Mouse (Mus musculus): ENCODE measurements around the gene Tpra1.
A peak's percentile ranks its signal among the peaks of the same experiment; 100 is the strongest.

Gene Tpra1

GRCm38 (mm10) chr6:88901947-88902820, at the start of gene Tpra1:
Gene Tpra1, plus strand, starts transcription at chr6:88902251.
- DNase-seq (ENCODE audit: low read depth, low spot score), result peak; percentile 97

DNA sequence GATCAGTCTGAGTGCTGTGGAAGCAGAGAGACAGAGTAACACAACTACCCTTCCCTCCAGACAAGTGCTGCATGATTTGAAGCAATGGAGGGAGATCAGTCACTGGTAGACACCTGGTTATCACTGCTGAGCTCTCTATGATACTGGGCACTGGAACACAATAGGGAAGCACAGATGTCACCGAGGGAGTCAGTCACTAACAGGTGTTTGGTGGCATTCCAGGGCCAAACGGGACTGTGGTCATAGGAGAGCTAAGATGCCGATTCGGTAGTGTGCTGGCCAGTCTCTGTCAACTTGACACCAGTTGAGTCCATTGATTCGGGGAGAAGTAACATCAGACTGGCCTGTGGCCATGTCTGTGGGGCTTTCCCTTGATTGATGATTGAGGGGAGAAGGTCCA, 47.5 kb upstream of the Tpra1 start:
- no peak for DNase-seq (ENCODE audit: low read depth, low spot score)

- no peak for DNase-seq (ENCODE audit: low read depth, low spot score)
Observed at GRCm38 (mm10) chr6:88855636-88856035, 46.4 kb upstream of the Tpra1 start.

GRCm38 (mm10) chr6:88857249-88857648, 44.8 kb upstream of the Tpra1 start:
- DNase-seq (ENCODE audit: low read depth, low spot score), result no peak

GRCm38 (mm10) chr6:88857830-88858229, 44.2 kb upstream of the Tpra1 start:
- DNase-seq (ENCODE audit: low read depth, low spot score), result no peak

- DNase-seq (ENCODE audit: low read depth, low spot score), result peak; percentile 38
Observed at GRCm38 (mm10) chr6:88858341-88858740, 43.7 kb upstream of the Tpra1 start.

DNA sequence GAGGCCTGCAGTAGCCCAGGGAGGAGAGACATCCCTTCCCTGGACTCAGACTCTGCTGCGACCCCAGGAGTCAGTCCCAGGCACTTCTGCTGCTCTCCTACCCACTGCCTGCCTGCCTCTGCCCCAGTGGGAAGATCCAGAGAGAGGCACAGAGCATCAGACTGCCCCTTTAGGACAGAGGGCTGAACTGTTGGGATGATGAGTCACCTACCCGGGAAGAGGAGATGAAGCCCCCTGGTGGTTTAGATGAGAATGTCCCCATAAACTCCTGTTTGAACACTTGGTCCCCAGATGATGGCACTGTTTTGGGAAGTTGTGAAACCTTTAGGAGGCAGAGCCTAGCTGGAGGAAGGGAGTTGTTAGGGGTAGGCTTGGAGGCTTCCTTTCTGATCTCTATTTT, 41.1 kb upstream of the Tpra1 start:
- DNase-seq (ENCODE audit: low read depth, low spot score), result peak; percentile 38

GRCm38 (mm10) chr6:88865704-88866103, 36.3 kb upstream of the Tpra1 start:
- DNase-seq (ENCODE audit: low read depth, low spot score), result no peak

GRCm38 (mm10) chr6:88869459-88869858, 32.6 kb upstream of the Tpra1 start:
- DNase-seq (ENCODE audit: low read depth, low spot score), result peak; percentile 50

DNA sequence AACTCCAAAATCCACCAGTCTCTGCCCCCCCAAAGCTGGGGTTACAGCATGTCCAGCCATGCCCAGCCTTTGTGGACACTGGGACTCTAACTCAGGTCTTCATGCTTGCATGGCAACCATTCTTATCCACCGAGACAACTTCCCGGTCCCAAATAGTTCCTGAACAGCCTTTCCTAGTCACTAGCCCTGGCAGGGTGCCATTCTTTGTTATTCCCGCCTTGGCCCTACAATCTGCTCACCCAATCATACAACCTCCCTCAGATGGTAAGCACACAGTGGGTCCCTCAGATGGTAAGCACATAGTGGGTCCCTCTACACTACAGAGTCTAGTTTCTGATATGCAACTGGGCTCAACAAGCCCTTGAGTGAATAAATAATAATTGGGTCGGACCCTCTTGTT, 31.5 kb upstream of the Tpra1 start:
- DNase-seq (ENCODE audit: low read depth, low spot score), result no peak

- DNase-seq (ENCODE audit: low read depth, low spot score), result peak; percentile 72
Observed at GRCm38 (mm10) chr6:88871546-88871945, 30.5 kb upstream of the Tpra1 start.

DNA sequence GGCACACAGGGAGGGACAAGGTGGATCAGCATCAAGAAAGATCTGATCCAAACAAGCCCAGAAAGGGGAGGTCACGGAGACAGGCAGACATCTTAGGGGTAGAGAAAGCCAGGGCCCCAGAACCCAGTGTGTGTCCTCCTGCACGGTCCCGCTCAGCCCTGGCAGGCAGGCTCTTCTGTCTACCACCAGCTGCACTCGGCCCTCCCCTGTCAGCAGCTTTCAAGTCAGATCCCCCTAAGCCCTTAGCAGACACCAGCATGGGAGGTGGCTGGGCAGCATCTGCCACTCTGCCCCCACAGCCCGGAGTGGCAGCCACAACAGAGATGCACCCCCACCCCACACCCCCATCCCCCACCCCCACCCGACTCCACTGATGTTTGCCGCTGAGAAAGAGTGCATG, 29.2 kb upstream of the Tpra1 start:
- no peak for DNase-seq (ENCODE audit: low read depth, low spot score)

- no peak for DNase-seq (ENCODE audit: low read depth, low spot score)
Observed at GRCm38 (mm10) chr6:88873965-88874867, 27.8 kb upstream of the Tpra1 start.

- DNase-seq (ENCODE audit: low read depth, low spot score), result no peak
Observed at GRCm38 (mm10) chr6:88874868-88875508, 27.1 kb upstream of the Tpra1 start, which contains the start of gene Podxl2. Gene Podxl2, minus strand, starts transcription at chr6:88875044.

- no peak for DNase-seq (ENCODE audit: low read depth, low spot score)
Observed at GRCm38 (mm10) chr6:88879471-88879870, 22.6 kb upstream of the Tpra1 start.

DNA sequence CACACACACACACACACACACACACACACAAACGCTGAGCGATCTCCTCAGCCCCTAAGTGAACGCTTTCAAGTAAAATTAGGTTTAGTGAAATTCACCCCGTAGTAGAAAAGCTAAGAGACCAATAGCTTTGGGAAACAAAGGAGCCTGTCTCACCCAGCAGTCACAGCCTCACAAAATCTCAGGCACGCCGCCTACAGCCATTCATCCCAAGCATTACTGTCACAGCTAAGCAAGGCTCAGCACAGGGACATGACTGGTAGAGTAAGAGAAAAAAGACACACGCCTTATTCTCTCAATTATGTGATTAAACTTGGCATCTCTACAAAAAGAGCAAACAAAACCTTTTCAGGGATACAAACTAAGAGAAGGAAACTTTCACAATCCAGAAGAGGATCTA, 20.7 kb upstream of the Tpra1 start:
- no peak for DNase-seq (ENCODE audit: low read depth, low spot score)

DNA sequence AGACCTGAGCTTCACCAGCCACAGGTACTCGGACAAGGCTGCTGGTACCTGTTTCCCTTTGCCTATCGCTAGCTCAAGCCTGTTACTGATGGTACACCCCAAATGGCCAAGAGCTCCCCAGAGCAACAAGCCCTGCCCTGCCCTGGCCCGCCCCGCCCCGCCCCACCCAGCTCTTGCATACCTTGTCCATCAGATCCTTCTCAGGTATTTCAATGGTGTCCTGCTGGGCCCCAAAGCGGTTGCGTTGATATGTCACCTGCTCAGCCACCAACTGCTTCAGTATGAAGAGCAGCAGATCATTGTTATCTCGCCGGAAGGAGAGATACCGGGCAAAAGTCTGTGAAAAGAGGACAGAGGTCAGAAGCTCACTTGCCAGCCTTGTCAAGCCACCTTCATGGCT, 17.9 kb upstream of the Tpra1 start:
- DNase-seq (ENCODE audit: low read depth, low spot score), result no peak

DNA sequence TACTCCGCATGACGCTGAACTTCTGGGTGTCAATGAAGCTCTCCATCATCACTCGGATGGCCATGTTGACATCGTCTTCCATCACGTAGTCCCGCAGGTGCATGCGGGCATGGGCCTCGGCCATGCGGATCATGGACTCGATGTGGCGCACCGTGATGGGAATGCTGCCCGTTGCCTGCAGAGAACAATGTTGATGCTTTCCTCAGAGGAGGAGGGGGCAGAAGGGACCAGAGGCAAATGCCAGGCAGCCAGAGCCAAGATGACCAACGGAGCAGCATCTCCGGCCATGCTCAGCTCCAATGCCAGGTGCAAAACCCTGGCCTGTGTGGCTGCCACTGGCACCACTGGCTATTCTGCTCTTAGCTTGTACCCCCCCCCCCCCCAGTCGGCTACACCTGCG, 17.4 kb upstream of the Tpra1 start:
- DNase-seq (ENCODE audit: low read depth, low spot score), result no peak

GRCm38 (mm10) chr6:88885644-88886416, 16.2 kb upstream of the Tpra1 start:
- no peak for DNase-seq (ENCODE audit: low read depth, low spot score)

- no peak for DNase-seq (ENCODE audit: low read depth, low spot score)
Observed at GRCm38 (mm10) chr6:88886417-88886967, 15.6 kb upstream of the Tpra1 start.
